Mouse (Mus musculus) CH12.LX (cell line): ENCODE results near the gene Ulk4. TPM values are rescaled to one million over a fixed set of nuclear protein-coding genes. Genes with fewer than 3 reads are reported as not detected.
A peak's percentile ranks its signal among the peaks of the same experiment; 100 is the strongest.

Experiments used
- DNase-seq: peaks from one replicate; pipeline ENCODE4 v3.0.0-alpha.2; 2013; ENCODE audit errors: extremely low read depth
- H3K27ac ChIP-seq: 2 replicates; pipeline ENCODE4 v1.5.1; 2012; ENCODE audit warnings: low read depth, mild to moderate bottlenecking, control low read depth, moderate library complexity; ENCODE audit not compliant: insufficient read depth
- H3K27me3 ChIP-seq: replicated peaks from 2 replicates; pipeline ENCODE3; 2012; ENCODE audit warnings: inconsistent platforms
- H3K36me3 ChIP-seq, 2 experiments: replicated peaks in 1 of 2; 2 replicates each; pipeline versions ENCODE3 to v1.6.1; 2012; ENCODE audit warnings: inconsistent platforms in 1 of 2, low read length in 1 of 2, mild to moderate bottlenecking in 1 of 2, mixed read lengths in 1 of 2, moderate library complexity in 1 of 2; ENCODE audit not compliant: control insufficient read depth in 1 of 2, insufficient read depth in 1 of 2
- H3K4me1 ChIP-seq, 2 experiments: 2 replicates each; pipeline ENCODE4 v1.6.1; 2012; ENCODE audit warnings: inconsistent platforms in 1 of 2, moderate library complexity in 1 of 2; ENCODE audit not compliant: insufficient read depth in 2 of 2, control insufficient read depth in 1 of 2
- H3K4me2 ChIP-seq: 2 replicates; pipeline ENCODE4 v1.6.1; 2012; ENCODE audit warnings: low read depth, mild to moderate bottlenecking, control low read depth; ENCODE audit not compliant: poor library complexity, insufficient read depth, severe bottlenecking
- H3K4me3 ChIP-seq, 3 experiments: fragments of 150-350 bp in 1 of 3; sonication (generic) in 1 of 3; replicated peaks in 1 of 3; 2 replicates each; pipeline versions ENCODE3 to v1.5.1; 2011 to 2012; ENCODE audit warnings: low read depth in 2 of 3, low read length in 2 of 3, mild to moderate bottlenecking in 2 of 3, moderate library complexity in 2 of 3, control low read depth in 1 of 3, improper control_type of control experiment in 1 of 3, inconsistent platforms in 1 of 3, mixed read lengths in 1 of 3; ENCODE audit not compliant: poor library complexity in 1 of 3
- H3K79me2 ChIP-seq: replicated peaks from 2 replicates; pipeline ENCODE4 v1.6.1; 2012; ENCODE audit warnings: mild to moderate bottlenecking, moderate library complexity; ENCODE audit not compliant: control insufficient read depth, poor library complexity, insufficient read depth, severe bottlenecking; ENCODE audit errors: extremely low read depth
- H3K9ac ChIP-seq: 2 replicates; pipeline ENCODE4 v1.6.1; 2012; ENCODE audit warnings: low read depth, mild to moderate bottlenecking, control low read depth, moderate library complexity; ENCODE audit not compliant: insufficient read depth
- H3K9me3 ChIP-seq: replicated peaks from 2 replicates; pipeline ENCODE3; 2012; ENCODE audit warnings: low read length, inconsistent platforms, mixed read lengths
- CHD2 ChIP-seq: IDR thresholded peaks from 2 replicates; pipeline ENCODE4 v1.6.1; 2011; ENCODE audit warnings: low read length, improper control_type of control experiment
- JUN ChIP-seq: IDR thresholded peaks from 2 replicates; pipeline ENCODE4 v1.6.1; 2011; ENCODE audit warnings: low read depth, mild to moderate bottlenecking, low read length, improper control_type of control experiment, moderate library complexity; ENCODE audit not compliant: insufficient read depth
- JUND ChIP-seq: conservative IDR thresholded peaks from 2 replicates; pipeline ENCODE4 v1.6.1; 2011; ENCODE audit warnings: low read depth, low read length, improper control_type of control experiment
- KAT2A ChIP-seq: IDR thresholded peaks from 2 replicates; pipeline ENCODE4 v1.6.1; 2012; ENCODE audit warnings: low read length, improper control_type of control experiment, inconsistent platforms; ENCODE audit not compliant: insufficient replicate concordance
- MAFK ChIP-seq: IDR thresholded peaks from 2 replicates; pipeline ENCODE4 v1.6.1; 2011; ENCODE audit warnings: low read length, improper control_type of control experiment; ENCODE audit not compliant: insufficient replicate concordance
- MAX ChIP-seq: IDR thresholded peaks from 2 replicates; pipeline ENCODE4 v1.6.1; 2011; ENCODE audit warnings: low read length, improper control_type of control experiment
- MAZ ChIP-seq: IDR thresholded peaks from 2 replicates; pipeline ENCODE4 v1.6.1; 2012; ENCODE audit warnings: low read depth, mild to moderate bottlenecking, inconsistent platforms, low read length, improper control_type of control experiment, moderate library complexity
- MXI1 ChIP-seq: IDR thresholded peaks from 2 replicates; pipeline ENCODE4 v1.6.1; 2011; ENCODE audit warnings: mild to moderate bottlenecking, low read depth, low read length, improper control_type of control experiment
- PAX5 ChIP-seq: IDR thresholded peaks from 2 replicates; pipeline ENCODE4 v1.6.1; 2012; ENCODE audit warnings: low read length, inconsistent platforms, mixed read lengths
- POLR2A ChIP-seq: IDR thresholded peaks from 2 replicates; pipeline ENCODE4 v1.6.1; 2011; ENCODE audit warnings: low read depth, mild to moderate bottlenecking, improper control_type of control experiment, low read length
- RCOR1 ChIP-seq: conservative IDR thresholded peaks from 2 replicates; pipeline ENCODE4 v1.6.1; 2012; ENCODE audit warnings: low read depth, mild to moderate bottlenecking, inconsistent platforms, low read length, improper control_type of control experiment
- SMC3 ChIP-seq: IDR thresholded peaks from 2 replicates; pipeline ENCODE4 v1.6.1; 2011; ENCODE audit warnings: low read depth, low read length, improper control_type of control experiment
- USF1 ChIP-seq: IDR thresholded peaks from 2 replicates; pipeline ENCODE4 v1.6.1; 2014; ENCODE audit warnings: low read depth, mild to moderate bottlenecking, inconsistent platforms, low read length, improper control_type of control experiment
- ZKSCAN1 ChIP-seq: IDR thresholded peaks from 2 replicates; pipeline ENCODE4 v1.6.1; 2012; ENCODE audit warnings: low read depth, inconsistent platforms, low read length, improper control_type of control experiment, borderline replicate concordance
- ZMIZ1 ChIP-seq: IDR thresholded peaks from 2 replicates; pipeline ENCODE4 v1.6.1; 2012; ENCODE audit warnings: low read depth, mild to moderate bottlenecking, inconsistent platforms, low read length, improper control_type of control experiment
- dilution Hi-C: fragments of 300-500 bp; cut with MboI; formaldehyde crosslinking; loops from 2 replicates; pipeline ENCODE4 v1.14.3; 2020; ENCODE audit warnings: low sequenced_read_pairs; ENCODE audit not compliant: extremely low pct_unique_long_range_greater_than_20kb, extremely low pct_ligation_motif_present
- in situ Hi-C: fragments of 300-500 bp; cut with MboI; formaldehyde crosslinking; loops from 3 replicates; pipeline ENCODE4 v1.14.3; 2019; ENCODE audit warnings: low sequenced_read_pairs, low pct_ligation_motif_present, low pct_unique_long_range_greater_than_20kb, mixed read lengths
- polyA plus RNA-seq: library from polyadenylated mRNA; unstranded; fragments of >175 nt; gene quantifications from 2 replicates; pipeline ENCODE4 v1.2.1, GENCODE M21; 2012; ENCODE audit warnings: low read depth; ENCODE audit not compliant: insufficient read length
- total RNA-seq, 2 experiments: library from RNA; depleted of rRNA; stranded (reverse); fragments of 300-350 nt in 1 of 2; fragments of >200 nt in 1 of 2; gene quantifications; 2 replicates each; pipeline ENCODE4 v1.2.3; 2012 to 2014

Ulk4 gene
- total and polyA plus RNA-seq, 3 experiments: 1.6 to 25.8 (median 18.5) TPM

GRCm38 (mm10) chr9:121304520-121304919, 27.5 kb upstream of the Ulk4 start:
- no peak overlapping the region for H3K27ac ChIP-seq
- TF ChIP-seq ZMIZ1 (no peak), PAX5 (no peak)
- DNase-seq: no peak
- H3K36me3 ChIP-seq: peaks cover 0 to 45% of the 10 kb centered on the region in 2 experiments
- no peak overlapping the region for H3K4me3 ChIP-seq
- dilution Hi-C loops: no loop called here
- peaks cover 56% of the 10 kb centered on the region for H3K79me2 ChIP-seq
- in situ Hi-C loops: loop anchor here (5.0 kb wide), 1 partner anchor 48 kb away; no protein-coding TSS in a partner anchor
- no peaks in the 10 kb centered on the region for H3K9me3 ChIP-seq
- H3K4me2 ChIP-seq: no peak overlapping the region
- H3K4me1 ChIP-seq: peaks cover 21 to 78% of the 10 kb centered on the region in 2 experiments
- no peak overlapping the region for H3K9ac ChIP-seq
- no peaks in the 10 kb centered on the region for H3K27me3 ChIP-seq

- in situ Hi-C loops: loop anchor here (5.0 kb wide), 1 partner anchor 49 kb away; no protein-coding TSS in a partner anchor
Observed at GRCm38 (mm10) chr9:121303748-121304147, 26.8 kb upstream of the Ulk4 start.

GRCm38 (mm10) chr9:121303086-121303485, 26.1 kb upstream of the Ulk4 start:
- H3K27me3 ChIP-seq: no peaks in the 10 kb centered on the region
- H3K9me3 ChIP-seq: no peaks in the 10 kb centered on the region
- H3K4me3 ChIP-seq: no peak overlapping the region
- no peak overlapping the region for H3K9ac ChIP-seq
- peak overlapping the region; percentile 65; the same call in 1 of the 2 replicates for H3K27ac ChIP-seq
- in situ Hi-C loops: loop anchor here (5.0 kb wide), 1 partner anchor 49 kb away; no protein-coding TSS in a partner anchor
- TF ChIP-seq RCOR1: no peak
- no peak for TF ChIP-seq JUND
- no peak for TF ChIP-seq POLR2A
- TF ChIP-seq CHD2: no peak
- TF ChIP-seq MXI1: no peak
- TF ChIP-seq USF1: no peak
- TF ChIP-seq SMC3: no peak
- TF ChIP-seq ZKSCAN1: no peak
- peaks cover 57% of the 10 kb centered on the region for H3K79me2 ChIP-seq
- dilution Hi-C loops: no loop called here
- no peak for DNase-seq
- H3K4me1 ChIP-seq: peaks cover 20 to 69% of the 10 kb centered on the region in 2 experiments
- H3K36me3 ChIP-seq: peaks cover 0 to 40% of the 10 kb centered on the region in 2 experiments
- H3K4me2 ChIP-seq: no peak overlapping the region

More at GRCm38 (mm10) chr9:121303748-121304147, 26.8 kb upstream of the Ulk4 start:
- peaks cover 20 to 74% of the 10 kb centered on the region in 2 experiments for H3K4me1 ChIP-seq
- no peaks in the 10 kb centered on the region for H3K9me3 ChIP-seq
- H3K27ac ChIP-seq: peak overlapping the region; percentile 65
- H3K4me3 ChIP-seq: peak overlapping the region in 1 of 3 experiments; percentile 9
- no peak for DNase-seq
- H3K27me3 ChIP-seq: no peaks in the 10 kb centered on the region
- H3K79me2 ChIP-seq: peaks cover 57% of the 10 kb centered on the region
- dilution Hi-C loops: no loop called here
- no peak overlapping the region for H3K4me2 ChIP-seq
- H3K36me3 ChIP-seq: peaks cover 0 to 44% of the 10 kb centered on the region in 2 experiments
- no peak overlapping the region for H3K9ac ChIP-seq
- no peak for TF ChIP-seq MAX
- TF ChIP-seq MAFK: no peak
- no peak for TF ChIP-seq JUN
- no peak for TF ChIP-seq KAT2A
- TF ChIP-seq ZMIZ1: no peak
- 0 out of 2 replicates have a peak, but pooled peaks have one; percentile 23 for TF ChIP-seq MAZ
